Mouse (Mus musculus) adrenal gland, postnatal 36 days (tissue): ENCODE data around the gene Tbc1d2. TPM values are rescaled to one million over a fixed set of nuclear protein-coding genes. Genes with fewer than 3 reads are reported as not detected.

Experiments used
- total RNA-seq, 2 experiments: library from RNA; stranded (reverse); gene quantifications; 2 replicates each; pipeline ENCODE4 v1.2.3; 2021

The Tbc1d2 gene
- total RNA-seq, 2 experiments from 2014 or later: 2.4 to 2.7 TPM

Other genes with a start within 250 kb of the Tbc1d2 start
- under 1 TPM in 1 of 2 experiments, not detected in 1; 0.17 TPM for gene Hemgn, start 236.7 kb downstream of the Tbc1d2 start, total RNA-seq
- gene Anp32b, start 199.3 kb downstream of the Tbc1d2 start, total RNA-seq: 100 to 1,000 TPM; 128 to 134 TPM
- gene Nans, start 161.0 kb downstream of the Tbc1d2 start, total RNA-seq: 10 to 100 TPM; 38.3 to 43.8 TPM
- 1 to 10 TPM; 3.6 to 5.2 TPM for gene Trim14, start 114.1 kb downstream of the Tbc1d2 start, total RNA-seq
- 1 to 10 TPM; 2.5 to 3.1 TPM for gene Coro2a, start 48.0 kb downstream of the Tbc1d2 start, total RNA-seq